ENCODE assay signal across 8 mouse cellular contexts in genomic region chr4:147809292-147809965, GRCm38 (mm10). TPM values are rescaled to one million over a fixed set of nuclear protein-coding genes. Genes with fewer than 3 reads are reported as not detected.
DNase-seq lines count a peak whose midpoint lies in the region; ATAC-seq lines count a peak whose summit lies in the region.
"Not testable (repeated sequence)": the region's sequence is repeated elsewhere in the genome, so short reads cannot be mapped to it uniquely, and the experiment has no call there.

TSS of gene Zfp984 (minus strand) at chr4:147809788.

- peak; percentile 72 for DNase-seq in A20 (ENCODE audit: low read depth, low spot score)
- peak; percentile 60 to 68 for DNase-seq in adrenal gland, postnatal 36 days
- DNase-seq in forebrain, embryonic 10.5 days (ENCODE audit: extremely low spot score, low spot score), result peak; percentile 56
- peak; percentile 44 for DNase-seq in kidney, adult 9 months
- DNase-seq in spleen, postnatal 4 days (ENCODE audit: low spot score in 2 of 2), result peak; percentile 54 to 73

- peaks cover 17% of the 10 kb centered on the region for H3K36me3 ChIP-seq in forebrain, embryonic 10.5 days (replicated peaks)
- not testable (repeated sequence) for H3K36me3 ChIP-seq in heart, embryonic 16.5 days (ENCODE audit: control insufficient read depth, insufficient read depth); liver, embryonic 15.5 days (replicated peaks); midbrain, embryonic 16.5 days (ENCODE audit: control insufficient read depth, insufficient read depth, low read length)

- not testable (repeated sequence) for H3K9me3 ChIP-seq in forebrain, embryonic 10.5 days; heart, embryonic 16.5 days (replicated peaks; ENCODE audit: control insufficient read depth, low read length); liver, embryonic 15.5 days (replicated peaks); midbrain, embryonic 16.5 days (replicated peaks; ENCODE audit: control insufficient read depth, low read length, poor library complexity, severe bottlenecking)

- peak within 1 kb of the TSS; percentile 61 for H3K4me3 ChIP-seq in forebrain, embryonic 10.5 days
- H3K4me3 ChIP-seq in heart, embryonic 16.5 days (ENCODE audit: low read length), result peak within 1 kb of the TSS; percentile 65
- H3K4me3 ChIP-seq in liver, embryonic 15.5 days (replicated peaks), result peak within 1 kb of the TSS; percentile 64
- peak within 1 kb of the TSS; percentile 36 for H3K4me3 ChIP-seq in midbrain, embryonic 16.5 days (ENCODE audit: low read depth, low read length)

- 10% methylated on average over 15 of the region's 15 CpGs for WGBS in forebrain, embryonic 10.5 days
- WGBS in heart, embryonic 16.5 days, result 9% methylated on average over 15 of the region's 15 CpGs
- 7% methylated on average over 15 of the region's 15 CpGs for WGBS in liver, embryonic 15.5 days (ENCODE audit: insufficient replicate concordance)
- WGBS in midbrain, embryonic 16.5 days, result 15% methylated on average over 15 of the region's 15 CpGs

- H3K4me2 ChIP-seq in heart, embryonic 16.5 days (ENCODE audit: low read depth, low read length), result peak within 1 kb of the TSS; percentile 76
- H3K4me2 ChIP-seq in liver, embryonic 15.5 days, result peak within 1 kb of the TSS; percentile 80
- H3K4me2 ChIP-seq in midbrain, embryonic 16.5 days (ENCODE audit: low read length), result peak within 1 kb of the TSS; percentile 61

- not testable (repeated sequence) for H3K27me3 ChIP-seq in forebrain, embryonic 10.5 days (ENCODE audit: poor library complexity, severe bottlenecking); heart, embryonic 16.5 days (ENCODE audit: control insufficient read depth, insufficient read depth, low read length); liver, embryonic 15.5 days; midbrain, embryonic 16.5 days (ENCODE audit: control insufficient read depth, insufficient read depth, low read depth, low read length)

- peak within 1 kb of the TSS; percentile 81 for H3K9ac ChIP-seq in heart, embryonic 16.5 days (ENCODE audit: low read length)
- peak within 1 kb of the TSS; percentile 60 for H3K9ac ChIP-seq in liver, embryonic 15.5 days
- peak within 1 kb of the TSS; percentile 55 for H3K9ac ChIP-seq in midbrain, embryonic 16.5 days (ENCODE audit: low read depth, low read length)

- H3K4me1 ChIP-seq in forebrain, embryonic 10.5 days, result peaks cover 14% of the 10 kb centered on the region
- not testable (repeated sequence) for H3K4me1 ChIP-seq in heart, embryonic 16.5 days (ENCODE audit: control insufficient read depth, insufficient read depth, low read length); midbrain, embryonic 16.5 days (ENCODE audit: control insufficient read depth, insufficient read depth, low read length)
- peaks cover 10% of the 10 kb centered on the region for H3K4me1 ChIP-seq in liver, embryonic 15.5 days (replicated peaks)

- peak; percentile 75 for ATAC-seq in heart, embryonic 16.5 days (replicated peaks; ENCODE audit: extremely low read depth, insufficient read depth, low FRiP score)
- ATAC-seq in liver, embryonic 15.5 days (ENCODE audit: insufficient read depth), result peak; percentile 67
- ATAC-seq in midbrain, embryonic 16.5 days, result not testable (repeated sequence)

- peak within 1 kb of the TSS; percentile 86 for H3K27ac ChIP-seq in forebrain, embryonic 10.5 days
- H3K27ac ChIP-seq in heart, embryonic 16.5 days (ENCODE audit: low read length), result peak within 1 kb of the TSS; percentile 75
- H3K27ac ChIP-seq in liver, embryonic 15.5 days (replicated peaks), result peak within 1 kb of the TSS; percentile 76
- not testable (repeated sequence) for H3K27ac ChIP-seq in midbrain, embryonic 16.5 days (ENCODE audit: low read length)

RNA-seq across cellular contexts. Expression of gene Zfp984, which starts in this region (rescaled TPM):
- 1 to 10 TPM; 3.8 to 6.4 TPM for total RNA-seq in adrenal gland, postnatal 36 days (2021)
- 8.2 and 8.4 TPM in 2 replicates for polyA plus RNA-seq in forebrain, embryonic 10.5 days (2016; fragmentation: Nextera tagmentation; extraction: Ambion mirVana)
- polyA plus RNA-seq in heart, embryonic 16.5 days (2015; fragmentation: Nextera tagmentation; extraction: Ambion mirVana), result 8.7 and 11.0 TPM in 2 replicates
- 3.4 and 3.9 TPM in 2 replicates for polyA plus RNA-seq in liver, embryonic 15.5 days (2015; fragmentation: Nextera tagmentation; extraction: Ambion mirVana)
- polyA plus RNA-seq in midbrain, embryonic 16.5 days (2015; fragmentation: Nextera tagmentation; extraction: Ambion mirVana), result 3.3 and 3.9 TPM in 2 replicates
